Mouse (Mus musculus) kidney, adult 2 months (tissue): ENCODE measurements around the gene Sbf2.

ENCODE experiments used
- CTCF ChIP-seq: fragments of 200-500 bp; conservative IDR thresholded peaks from 2 replicates; pipeline ENCODE4 v1.5.1; 2011; ENCODE audit warnings: low read depth, mild to moderate bottlenecking, control low read depth, low read length, moderate library complexity, mixed read lengths; ENCODE audit not compliant: insufficient read depth, insufficient read length
- POLR2A ChIP-seq: fragments of 200-500 bp; IDR thresholded peaks from one replicate; pipeline ENCODE4 v1.6.1; 2011; ENCODE audit warnings: low read depth, low read length, control low read depth

DNA sequence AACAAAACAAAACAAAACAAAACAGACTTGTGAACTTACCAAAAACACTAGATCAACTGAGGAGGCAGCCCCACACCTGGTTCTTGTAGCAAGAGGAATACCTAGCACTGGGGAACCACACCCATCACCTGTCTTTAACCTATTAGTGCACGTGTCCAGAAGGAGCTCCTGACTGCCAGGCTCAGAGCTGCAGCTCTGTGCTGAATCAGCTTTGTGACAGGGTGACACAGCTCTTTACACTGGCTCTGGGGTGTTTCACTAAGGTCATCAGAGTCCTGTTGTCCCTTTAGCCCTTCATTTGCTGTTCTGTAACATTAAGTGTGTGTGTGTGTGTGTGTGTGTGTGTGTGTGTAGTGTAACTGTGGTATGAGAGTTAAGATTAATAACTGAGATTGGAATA lies 21.8 kb upstream of the Sbf2 start:
- TF ChIP-seq CTCF (no peak), POLR2A (no peak)
